Mouse (Mus musculus): ENCODE results near the gene Fgfbp3. TPM values are rescaled to one million over a fixed set of nuclear protein-coding genes. Genes with fewer than 3 reads are reported as not detected.

Fgfbp3 gene
- polyA plus RNA-seq, 1 experiment from 2014 or later: 23.9 TPM

Other genes with a start within 250 kb of the Fgfbp3 start
- 1.6 and 2.0 TPM in 2 replicates for gene Ppp1r3c, start 183.0 kb downstream of the Fgfbp3 start, polyA plus RNA-seq (2016; fragmentation: Nextera tagmentation; extraction: Ambion mirVana)
- 47.3 and 54.2 TPM in 2 replicates for gene Tnks2, start 85.4 kb downstream of the Fgfbp3 start, polyA plus RNA-seq (2016; fragmentation: Nextera tagmentation; extraction: Ambion mirVana)
- gene Btaf1, start 6.5 kb upstream of the Fgfbp3 start, polyA plus RNA-seq (2016; fragmentation: Nextera tagmentation; extraction: Ambion mirVana): 17.5 and 19.2 TPM in 2 replicates